Mouse (Mus musculus): ENCODE results near the gene Rpl35a.
A peak's percentile ranks its signal among the peaks of the same experiment; 100 is the strongest.
"Not testable (repeated sequence)": the region's sequence is repeated elsewhere in the genome, so short reads cannot be mapped to it uniquely, and the experiment has no call there.

The Rpl35a gene

GRCm38 (mm10) chr16:33056095-33056785, at the start of gene Rpl35a, which contains the start of gene Iqcg:
Gene Rpl35a, plus strand, starts transcription at chr16:33056453.
Gene Iqcg, minus strand, starts transcription at chr16:33056218.
- DNase-seq, result peak; percentile 88

GRCm38 (mm10) chr16:33006888-33007287, 49.4 kb upstream of the Rpl35a start:
- peak; percentile 23 for DNase-seq

DNA sequence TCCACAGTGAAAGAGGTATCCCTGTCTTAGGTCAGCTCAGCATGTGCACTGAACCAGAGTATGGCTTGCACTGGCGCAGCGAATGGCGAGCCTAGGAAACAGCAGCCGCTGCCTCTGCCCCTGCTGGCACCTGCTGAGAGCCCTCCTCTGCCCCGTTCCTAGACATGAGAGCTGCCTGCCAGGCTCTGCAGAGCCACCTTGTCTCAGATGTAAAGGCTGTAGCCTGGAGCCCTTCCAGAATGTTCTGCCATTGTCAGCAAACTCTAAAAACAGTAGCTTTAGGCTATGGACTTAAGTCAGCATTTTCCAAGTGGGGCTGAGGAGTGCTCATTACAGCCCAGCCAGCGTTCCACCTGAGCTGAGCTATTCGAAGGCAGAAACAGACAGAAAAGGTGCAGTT, 48.8 kb upstream of the Rpl35a start:
- no peak for DNase-seq

DNA sequence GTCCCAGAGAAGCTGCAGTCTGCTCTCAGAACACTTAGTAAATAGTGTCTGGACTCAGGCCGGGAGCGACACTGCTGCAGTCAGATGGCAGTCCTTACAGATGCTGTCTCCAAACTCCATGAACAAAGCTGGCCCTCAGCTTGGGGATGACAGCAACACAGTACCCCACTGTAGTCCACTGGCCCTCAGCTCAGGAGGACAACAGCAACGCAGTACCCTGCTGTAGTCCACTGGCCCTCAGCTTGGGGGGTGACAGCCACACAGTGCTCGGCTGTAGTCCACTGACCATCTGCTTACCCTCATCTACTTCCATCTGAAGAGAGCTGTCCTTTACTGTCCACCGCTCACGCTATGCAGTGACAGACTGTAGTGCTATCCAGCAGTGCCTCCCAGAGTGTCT, 46.1 kb upstream of the Rpl35a start:
- DNase-seq, result no peak

- DNase-seq, result no peak
These were observed 42.5 kb upstream of the Rpl35a start for GRCm38 (mm10) chr16:33013801-33014200.

GRCm38 (mm10) chr16:33014921-33015320, 41.3 kb upstream of the Rpl35a start:
- peak; percentile 43 for DNase-seq

GRCm38 (mm10) chr16:33015396-33015907, 40.8 kb upstream of the Rpl35a start:
- DNase-seq, result no peak

DNA sequence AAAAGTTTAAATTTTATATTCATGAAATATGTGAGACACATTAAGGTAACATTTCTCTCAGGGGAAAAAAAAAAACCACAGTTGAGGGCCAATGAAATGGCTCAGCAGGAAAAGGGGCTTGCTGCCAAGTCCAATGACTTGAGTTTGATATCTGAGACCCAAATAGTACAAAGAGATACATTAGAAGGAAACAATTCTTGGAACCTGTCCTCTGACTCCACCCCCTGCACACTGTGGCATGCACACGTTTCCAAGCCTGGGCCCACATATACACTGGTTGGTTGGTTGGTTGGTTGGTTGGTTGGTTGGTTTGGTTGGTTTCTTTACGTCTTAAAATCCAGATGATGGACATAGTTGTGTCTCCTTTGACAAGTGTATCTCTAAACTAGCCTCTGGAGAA, 40.3 kb upstream of the Rpl35a start:
- DNase-seq, result no peak

DNA sequence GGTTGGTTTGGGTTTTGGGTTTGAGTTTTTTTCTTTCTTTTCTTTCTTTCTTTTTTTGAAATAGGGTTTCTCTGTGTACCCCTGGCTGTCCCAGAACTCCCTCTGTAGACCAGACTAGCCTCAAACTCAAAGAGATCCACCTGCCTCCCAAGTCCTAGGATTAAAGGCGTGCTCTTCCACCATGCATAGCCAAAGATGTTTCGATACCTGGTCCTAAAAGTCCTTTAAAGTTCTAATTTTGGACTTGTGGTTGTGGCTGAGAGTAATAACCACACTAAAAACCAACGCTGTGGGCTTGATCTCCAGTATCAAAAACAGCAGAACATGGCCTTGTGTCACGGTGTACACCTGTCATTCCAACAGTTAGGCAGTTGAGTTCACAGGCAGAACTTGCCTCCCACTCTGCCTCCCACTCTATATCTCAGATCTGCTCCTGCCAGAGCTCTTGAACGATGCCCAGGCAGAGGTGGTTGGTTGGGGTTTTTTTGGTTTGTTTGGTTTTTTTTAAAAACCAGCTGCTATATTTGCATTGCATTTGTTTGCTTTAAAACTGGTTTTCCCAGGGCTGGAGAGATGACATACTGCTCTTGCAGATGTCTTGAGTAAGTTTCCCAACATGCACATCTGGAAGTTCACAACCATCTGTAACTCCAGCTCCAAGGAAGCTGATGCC, 38.4 kb upstream of the Rpl35a start:
- no peak for DNase-seq

- DNase-seq, result no peak
These were observed 37.0 kb upstream of the Rpl35a start for GRCm38 (mm10) chr16:33019117-33019770.

DNA sequence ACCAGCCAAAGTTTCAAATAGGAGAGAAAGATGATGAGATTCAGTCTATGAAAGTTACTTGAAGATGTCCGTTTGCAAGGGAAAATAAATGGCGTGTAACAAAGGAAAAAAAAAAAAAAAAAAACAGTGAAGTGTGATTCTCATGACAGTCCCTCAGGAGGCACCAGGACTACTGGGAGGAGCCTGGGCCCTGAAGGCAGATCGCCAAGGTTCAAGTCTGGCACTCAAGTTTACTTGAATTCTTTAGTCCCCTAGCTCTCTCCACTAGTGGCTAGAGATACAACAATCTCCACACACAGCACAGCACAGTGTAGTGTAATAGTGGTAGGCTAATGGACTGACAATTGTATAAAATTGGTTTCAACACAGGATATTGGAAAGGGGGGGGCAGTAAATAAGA, 34.9 kb upstream of the Rpl35a start:
- no peak for DNase-seq

- DNase-seq, result peak; percentile 67
These were observed 32.5 kb upstream of the Rpl35a start for GRCm38 (mm10) chr16:33023750-33024149.

- no peak for DNase-seq
These were observed 31.7 kb upstream of the Rpl35a start for GRCm38 (mm10) chr16:33024456-33025104.

- DNase-seq, result no peak
These were observed 29.9 kb upstream of the Rpl35a start for GRCm38 (mm10) chr16:33026357-33026756.

DNA sequence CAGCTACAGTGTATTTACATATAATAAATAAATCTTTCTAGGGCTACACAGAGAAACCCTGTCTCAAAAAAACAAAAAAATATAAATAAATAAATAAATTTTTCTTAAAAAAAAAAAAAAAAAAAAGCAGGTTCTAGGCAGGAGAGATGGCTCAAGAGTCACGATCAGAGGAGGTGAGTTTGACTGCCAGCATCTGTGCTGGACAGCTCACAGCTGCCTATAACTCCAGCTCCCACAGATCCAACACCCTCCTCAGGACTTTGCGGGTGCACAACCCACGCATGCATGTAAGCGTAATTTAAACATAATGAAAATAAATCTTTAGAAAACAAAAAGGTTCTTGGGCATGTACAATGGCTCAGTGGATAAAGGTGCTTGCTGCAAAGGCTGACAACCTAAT, 20.2 kb upstream of the Rpl35a start:
- DNase-seq, result no peak

DNA sequence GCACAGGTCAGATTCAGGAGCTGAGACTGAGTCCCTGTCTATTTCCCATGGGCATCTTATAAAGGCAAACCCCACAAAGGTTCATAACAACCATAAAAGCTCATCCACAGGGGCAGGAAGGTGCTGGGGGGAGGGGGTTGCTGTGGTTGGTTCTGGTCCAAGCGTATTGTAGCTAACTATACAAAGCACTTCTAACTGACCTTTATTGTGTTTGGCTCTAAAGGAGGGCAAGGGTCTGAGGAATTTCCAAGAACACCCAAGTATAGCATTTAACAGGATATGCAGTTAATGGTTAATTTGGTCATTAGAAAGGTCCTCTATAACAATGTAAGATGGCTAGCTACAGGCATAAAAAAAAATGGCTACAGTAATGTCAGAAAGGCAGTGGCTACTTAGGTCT, 13.6 kb upstream of the Rpl35a start:
- DNase-seq, result no peak

- no peak for DNase-seq
These were observed 13.0 kb upstream of the Rpl35a start for GRCm38 (mm10) chr16:33043268-33043667.

DNA sequence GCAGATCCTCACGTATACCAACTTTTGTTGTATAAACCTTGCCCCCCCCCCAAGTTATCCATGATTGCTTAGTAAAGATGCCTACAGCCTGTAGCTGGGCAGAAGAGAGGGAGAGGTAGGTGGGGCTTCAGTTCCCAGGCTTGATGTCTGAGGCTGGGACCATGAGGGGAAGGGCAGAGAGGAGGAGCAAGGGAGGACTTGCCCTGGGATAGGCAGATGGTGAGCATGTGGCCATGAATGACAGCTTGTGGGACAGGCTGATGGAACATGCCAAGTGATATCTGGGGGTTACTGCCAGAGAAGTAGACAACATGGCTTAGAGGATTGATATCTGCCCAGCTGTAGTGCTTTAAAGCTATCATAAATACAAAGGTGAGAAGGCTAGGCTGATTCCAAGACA, 8.2 kb upstream of the Rpl35a start:
- DNase-seq, result no peak

GRCm38 (mm10) chr16:33048686-33049085, 7.6 kb upstream of the Rpl35a start:
- DNase-seq, result no peak

- no peak for DNase-seq
These were observed 6.4 kb upstream of the Rpl35a start for GRCm38 (mm10) chr16:33049809-33050208.

- no peak for DNase-seq
These were observed 3.1 kb upstream of the Rpl35a start for GRCm38 (mm10) chr16:33053141-33053540.

DNA sequence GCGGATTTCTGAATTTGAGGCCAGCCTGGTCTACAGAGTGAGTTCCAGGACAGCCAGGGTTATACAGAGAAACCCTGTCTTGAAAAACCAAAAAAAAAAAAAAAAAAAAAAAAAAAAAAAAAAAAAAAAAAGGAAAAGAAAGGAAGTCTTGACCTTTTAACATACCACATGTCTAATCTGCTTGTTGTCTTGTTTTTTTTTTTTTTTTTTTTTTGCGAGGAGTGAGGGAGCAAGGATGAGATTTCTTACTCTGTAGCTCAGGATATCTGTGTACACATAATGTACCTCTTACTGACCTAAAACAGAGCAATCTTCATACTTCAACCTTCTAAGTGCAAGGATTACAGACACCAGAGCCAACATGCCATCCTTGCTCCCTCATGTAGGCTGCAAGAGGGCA, 1.3 kb upstream of the Rpl35a start:
- not testable (repeated sequence) for DNase-seq

DNA sequence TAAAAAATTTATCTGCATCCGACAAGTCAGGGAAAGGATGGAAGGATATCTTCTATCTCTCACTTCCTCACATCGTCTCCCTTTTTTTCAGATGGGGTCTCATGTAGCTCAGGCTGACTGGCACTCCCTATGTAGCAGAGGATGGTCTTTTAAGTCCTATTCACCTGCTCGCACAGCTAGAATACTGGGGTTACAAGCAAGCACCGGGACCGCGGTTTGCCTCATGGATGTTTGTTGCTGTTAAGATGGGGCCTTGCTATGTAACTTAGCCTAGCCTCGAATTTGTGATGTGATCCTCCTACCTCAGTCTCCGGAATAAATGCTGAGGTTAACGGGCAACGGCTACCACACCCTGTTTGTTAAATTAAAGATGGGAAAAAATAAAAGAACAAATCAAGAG, 598 bp upstream of the Rpl35a start:
- DNase-seq, result peak; percentile 13
